Mouse (Mus musculus): ENCODE data around the gene Eps8.

GRCm38 (mm10) chr6:137621021-137621420 is 33.7 kb downstream of the Eps8 start:
- TF ChIP-seq HCFC1 (IDR thresholded peaks at IDR 0.05; ENCODE audit: borderline replicate concordance, insufficient read depth, low read length), result no peak
- TF ChIP-seq CHD2 (IDR thresholded peaks at IDR 0.05; ENCODE audit: low read depth, low read length), result no peak
- TF ChIP-seq MAFK (IDR thresholded peaks at IDR 0.05; ENCODE audit: insufficient read depth, low read depth, low read length), result no peak
- no peak for TF ChIP-seq ZNF384 (IDR thresholded peaks at IDR 0.05; ENCODE audit: low read depth, low read length)
- TF ChIP-seq ZC3H11A (IDR thresholded peaks at IDR 0.05; ENCODE audit: borderline replicate concordance, low read depth, low read length), result no peak

Measured in ES-E14 (cell line).